Mouse (Mus musculus) adrenal gland, postnatal 4 days (tissue): ENCODE results near the gene Uqcrc1. TPM values are rescaled to one million over a fixed set of nuclear protein-coding genes. Genes with fewer than 3 reads are reported as not detected.

ENCODE experiments used
- DNase-seq, 2 experiments: peaks; one replicate each; pipeline ENCODE4 v3.0.0; 2021 to 2022; ENCODE audit warnings: low spot score in 2 of 2, mixed read lengths in 2 of 2
- microRNA-seq: library from miRNA; unstranded; fragments of <30 nt; microRNA quantifications from one replicate; pipeline ENCODE4 v1.2.0, GENCODE M21; 2021
- total RNA-seq, 2 experiments: library from RNA; stranded (reverse); gene quantifications; 2 replicates each; pipeline ENCODE4 v1.2.3; 2021

Gene Uqcrc1
- total RNA-seq, 2 experiments from 2014 or later: 475 to 524 TPM

- DNase-seq: no peak
Measured at GRCm38 (mm10) chr9:108982498-108982897, 46.1 kb downstream of the Uqcrc1 start.

GRCm38 (mm10) chr9:108983209-108983608 is 46.8 kb downstream of the Uqcrc1 start:
- no peak for DNase-seq

- no peak for DNase-seq
Measured at GRCm38 (mm10) chr9:108985710-108986109, 49.3 kb downstream of the Uqcrc1 start, which contains the start of gene Ucn2. Gene Ucn2 (plus strand): TSS chr9:108986010.

- DNase-seq: no peak
Measured at GRCm38 (mm10) chr9:108987704-108988350, 51.4 kb downstream of the Uqcrc1 start.

GRCm38 (mm10) chr9:108989802-108990461 is 53.5 kb downstream of the Uqcrc1 start:
- no peak for DNase-seq

- no peak for DNase-seq
Measured at GRCm38 (mm10) chr9:108990462-108990820, 54.0 kb downstream of the Uqcrc1 start.

GRCm38 (mm10) chr9:108991428-108992084 is 55.1 kb downstream of the Uqcrc1 start, which contains the start of gene Pfkfb4:
Gene Pfkfb4 (plus strand): TSS chr9:108991778.
- peak; percentile 76 to 91 for DNase-seq

- no peak for DNase-seq
Measured at GRCm38 (mm10) chr9:108992085-108992469, 55.6 kb downstream of the Uqcrc1 start.

GRCm38 (mm10) chr9:108992620-108993361 is 56.4 kb downstream of the Uqcrc1 start:
- no peak for DNase-seq

GRCm38 (mm10) chr9:108996411-108996810 is 60.0 kb downstream of the Uqcrc1 start:
- no peak for DNase-seq

- no peak for DNase-seq
Measured at GRCm38 (mm10) chr9:108998287-108999166, 62.1 kb downstream of the Uqcrc1 start.

- no peak for DNase-seq
Measured at GRCm38 (mm10) chr9:108999167-108999526, 62.7 kb downstream of the Uqcrc1 start.

Small RNAs within 50 kb of the gene (microRNA-seq; reads per million reads assigned to microRNA genes)
- gene Mir711: not detected

Other genes starting within 250 kb of the Uqcrc1 start
- 10 to 100 TPM; 43.9 to 47.9 TPM for gene Prkar2a, start 247.3 kb upstream of the Uqcrc1 start, total RNA-seq
- gene Ip6k2, start 152.8 kb upstream of the Uqcrc1 start, total RNA-seq: 100 to 1,000 TPM; 124 to 130 TPM
- gene Nckipsd, start 128.3 kb upstream of the Uqcrc1 start, total RNA-seq: 10 to 100 TPM; 10.9 to 14.5 TPM
- 10 to 100 TPM; 11.0 to 13.6 TPM for gene Celsr3, start 110.3 kb upstream of the Uqcrc1 start, total RNA-seq
- gene Slc26a6, start 83.3 kb upstream of the Uqcrc1 start, total RNA-seq: 10 to 100 TPM; 11.4 to 11.9 TPM
- under 1 TPM in 1 of 2 experiments, not detected in 1; 0.34 TPM for gene Tmem89, start 22.0 kb upstream of the Uqcrc1 start, total RNA-seq
- 1 to 10 TPM; 9.0 to 9.5 TPM for gene Col7a1, start 17.0 kb downstream of the Uqcrc1 start, total RNA-seq
- 1 to 10 TPM in 1 of 2 experiments, under 1 TPM in 1; 0.78 to 1.6 TPM for gene Ucn2, start 49.4 kb downstream of the Uqcrc1 start, total RNA-seq
- 1 to 10 TPM; 5.3 to 9.1 TPM for gene Pfkfb4, start 55.1 kb downstream of the Uqcrc1 start, total RNA-seq
- gene Shisa5, start 101.9 kb downstream of the Uqcrc1 start, total RNA-seq: 100 to 1,000 TPM; 113 to 115 TPM
- gene Trex1, start 123.1 kb downstream of the Uqcrc1 start, total RNA-seq: 10 to 100 TPM; 21.6 to 23.6 TPM
- gene Atrip, start 137.5 kb downstream of the Uqcrc1 start, total RNA-seq: 10 to 100 TPM; 20.7 to 21.3 TPM
- gene Ccdc51, start 145.9 kb downstream of the Uqcrc1 start, total RNA-seq: 10 to 100 TPM; 17.3 to 18.5 TPM
- gene Tma7, start 146.0 kb downstream of the Uqcrc1 start, total RNA-seq: 100 to 1,000 TPM; 375 to 399 TPM
- 100 to 1,000 TPM; 152 to 161 TPM for gene Plxnb1, start 158.8 kb downstream of the Uqcrc1 start, total RNA-seq
- not detected for gene Fbxw21, start 225.4 kb downstream of the Uqcrc1 start, total RNA-seq